Mouse (Mus musculus) adrenal gland, adult 18-20 months (tissue): ENCODE measurements at regions not wholly inside any gene's neighbourhood (a gene's known extent, or its start where the extent isn't known, plus 50 kb on each side); places are given as distances from the start of the nearest gene placed in this dataset.

Experiments
- DNase-seq, 2 experiments: peaks; one replicate each; pipeline ENCODE4 v3.0.0; 2021 to 2022; ENCODE audit warnings: low spot score in 2 of 2

DNA sequence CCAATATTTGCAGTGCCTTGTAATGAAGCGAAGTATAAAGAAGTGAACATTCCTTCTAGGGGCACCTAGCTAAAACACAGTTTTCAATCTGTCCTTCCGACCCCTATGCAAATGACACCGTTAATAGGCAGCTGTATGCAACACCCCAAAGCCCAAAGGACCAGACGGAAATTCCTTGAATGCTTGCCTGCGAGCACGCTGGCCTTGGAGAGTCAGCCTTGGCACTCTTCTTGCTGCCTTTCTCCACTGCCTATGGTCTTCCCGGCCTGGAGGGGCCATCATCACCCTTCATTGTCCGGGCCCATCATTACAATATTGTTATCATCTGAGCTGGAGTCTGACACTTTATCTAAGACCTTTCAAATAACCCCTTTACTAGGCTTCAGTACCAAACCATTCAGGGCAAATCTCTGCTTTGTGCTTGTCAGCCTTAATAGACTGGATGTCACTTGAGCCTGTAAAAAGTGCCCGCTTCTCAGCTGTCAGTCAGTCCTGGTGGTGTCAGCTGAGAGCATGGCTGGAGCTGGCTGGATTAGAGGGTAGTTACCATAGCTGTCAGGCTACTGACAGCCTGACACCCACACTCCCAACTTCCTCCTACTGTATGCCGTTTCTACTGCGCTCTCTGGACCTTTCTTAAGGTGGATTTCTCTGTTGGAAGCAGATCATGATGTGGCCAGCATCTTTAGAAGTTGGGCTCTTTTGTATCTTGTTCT is 290.6 kb upstream of the Atp5g3 start:
- no peak for DNase-seq

DNA sequence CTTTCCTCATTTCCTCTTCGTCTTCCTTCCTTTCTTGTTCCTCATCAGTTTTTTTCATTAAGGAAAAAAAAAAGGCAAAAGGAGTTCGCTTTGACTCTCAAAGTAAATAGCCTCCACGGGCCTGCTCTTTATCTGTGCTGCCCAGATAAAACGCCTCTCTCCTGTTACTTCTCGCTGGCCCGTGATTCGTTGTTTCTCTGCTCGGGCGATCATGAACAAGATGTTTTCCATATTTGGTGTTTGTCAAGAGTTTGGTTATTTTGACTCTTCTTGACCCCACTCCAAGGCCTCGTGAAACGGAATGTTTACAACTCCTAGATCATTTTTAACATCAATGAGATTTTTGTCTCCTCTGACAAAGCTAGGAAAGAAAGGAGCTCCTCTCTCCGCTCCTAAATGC is 288.4 kb upstream of the Atp5g3 start:
- DNase-seq = no peak

DNA sequence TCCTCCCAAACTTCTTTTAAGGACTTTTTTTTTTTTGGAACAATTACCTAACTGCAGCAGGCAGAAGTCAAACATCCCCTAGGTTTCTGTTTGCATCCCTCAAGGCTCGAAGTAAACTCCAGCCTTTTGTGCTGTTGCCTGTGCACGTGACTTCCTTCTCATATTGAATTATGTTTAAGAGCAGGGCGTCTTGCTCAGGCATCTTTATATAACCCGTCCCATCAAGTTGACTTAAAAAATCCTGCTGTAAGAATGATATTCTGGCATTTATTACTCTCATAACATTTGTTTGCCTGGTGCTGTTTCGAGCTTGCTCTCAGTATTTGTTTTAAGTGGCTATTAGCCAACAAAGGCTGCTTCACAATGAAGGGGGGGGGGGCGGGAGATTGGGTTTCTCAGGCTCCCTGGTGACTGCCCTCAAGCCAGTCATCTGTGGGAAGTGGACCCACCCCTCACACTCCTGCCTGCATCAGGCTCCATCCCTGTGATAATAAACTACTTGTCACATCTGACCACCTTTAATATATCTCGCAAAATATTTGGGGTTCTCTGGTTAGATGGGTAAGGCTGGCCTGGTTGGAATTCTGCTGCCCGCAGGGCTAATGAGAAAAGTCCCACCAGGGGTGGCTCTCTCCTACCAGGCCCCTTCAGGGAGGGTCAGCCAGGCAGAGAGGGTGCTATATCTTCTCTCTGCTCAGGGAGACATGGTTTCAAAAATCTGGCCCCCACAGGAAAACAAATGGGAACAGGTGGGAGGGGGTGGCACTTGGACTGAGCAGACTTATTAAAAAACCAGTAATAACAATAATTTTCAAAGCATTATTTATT is 277.1 kb upstream of the Atp5g3 start:
- no peak for DNase-seq

DNA sequence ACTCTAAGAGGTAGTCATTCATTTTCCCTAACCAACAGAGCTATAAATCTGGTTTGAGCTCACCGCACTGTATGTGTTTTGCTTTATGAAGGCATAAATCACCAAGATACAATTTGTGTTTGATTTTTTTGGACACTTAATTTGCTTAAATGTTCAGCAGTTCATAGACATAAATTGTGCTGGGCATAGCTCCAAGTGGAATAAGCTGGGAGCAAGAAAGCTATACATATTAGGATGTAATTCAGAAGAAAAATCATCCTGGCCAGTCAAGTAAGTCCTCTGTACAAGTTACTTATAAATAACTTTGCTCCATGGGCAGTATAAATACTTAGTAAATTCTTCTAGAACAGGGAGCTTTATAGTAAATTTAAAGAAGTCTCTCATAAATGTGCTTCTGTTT is 267.0 kb upstream of the Atp5g3 start:
- DNase-seq = no peak

DNA sequence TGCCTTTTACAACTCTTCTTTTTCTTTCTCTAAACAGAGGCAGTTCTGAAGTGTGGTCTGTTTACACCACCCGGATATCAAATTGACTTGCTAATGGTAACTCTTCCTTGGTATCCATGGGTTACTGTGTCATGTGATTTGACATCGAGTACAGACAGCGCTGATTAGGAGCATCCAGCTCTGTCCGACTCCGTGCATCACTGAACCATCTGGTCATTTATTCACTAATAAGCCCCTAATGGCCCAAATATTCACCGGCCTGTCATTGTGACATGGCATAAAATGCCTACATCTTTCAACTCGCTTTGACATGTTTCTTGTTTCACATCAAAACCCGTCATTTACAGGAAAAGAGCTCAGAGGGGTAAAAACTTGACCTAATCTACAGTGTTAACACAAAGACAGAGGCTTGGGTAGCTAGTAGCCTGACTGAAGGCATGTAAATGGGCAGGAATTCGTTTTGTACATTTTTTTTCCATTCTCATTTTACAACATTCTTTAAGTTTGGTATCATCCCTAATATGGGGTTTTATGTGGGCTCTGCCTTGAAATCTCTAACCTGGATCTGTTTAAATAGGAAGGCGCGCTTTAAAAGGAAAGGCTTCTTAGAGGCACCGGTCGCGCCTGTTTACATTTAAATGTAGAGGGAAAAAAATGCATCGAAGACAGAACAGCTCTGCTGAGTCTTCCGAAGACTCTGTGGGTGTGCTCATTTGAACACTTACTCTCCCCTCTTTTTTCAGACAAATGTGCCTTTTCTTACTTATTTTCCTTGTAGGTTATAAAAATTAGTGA is 257.8 kb upstream of the Atp5g3 start:
- no peak for DNase-seq

DNA sequence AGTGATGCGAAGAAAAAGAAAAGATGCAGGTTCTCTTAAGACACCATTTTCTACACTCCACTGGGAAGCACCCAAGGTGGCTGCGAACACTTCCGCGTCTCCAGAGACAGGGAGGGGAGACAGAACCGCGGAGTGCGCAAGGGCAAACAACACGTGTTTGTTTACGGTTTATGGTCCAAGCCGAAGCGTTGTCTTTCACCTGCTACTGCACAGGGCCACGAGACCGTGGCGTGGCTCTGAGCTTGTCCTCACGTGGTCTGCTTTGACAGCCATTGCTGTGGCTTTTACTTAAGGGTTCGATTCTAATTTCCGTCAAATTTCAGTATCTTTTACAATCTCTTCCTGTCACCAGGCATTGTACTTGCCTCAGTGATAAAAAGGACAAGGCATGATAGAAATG is 257.2 kb upstream of the Atp5g3 start:
- no peak for DNase-seq

DNA sequence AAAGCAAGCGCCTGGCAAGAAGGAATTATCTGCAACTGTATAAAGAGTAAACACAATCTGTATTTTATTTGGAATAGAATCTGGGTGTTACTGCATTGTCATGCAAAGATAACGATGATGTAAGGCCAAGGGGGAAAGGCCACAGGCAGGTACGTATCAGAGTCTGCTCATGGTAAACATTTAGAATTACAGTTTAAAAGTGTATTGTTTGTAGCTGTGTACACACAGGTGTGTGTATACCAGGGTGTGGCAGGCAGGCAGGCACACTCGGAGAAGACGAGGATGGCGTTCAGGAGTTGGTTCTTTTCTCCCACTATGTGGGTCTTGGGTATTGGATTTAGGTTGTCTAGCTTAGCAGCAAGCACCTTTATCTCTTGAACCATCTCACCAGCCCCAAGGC is 242.9 kb upstream of the Atp5g3 start:
- DNase-seq = no peak

DNA sequence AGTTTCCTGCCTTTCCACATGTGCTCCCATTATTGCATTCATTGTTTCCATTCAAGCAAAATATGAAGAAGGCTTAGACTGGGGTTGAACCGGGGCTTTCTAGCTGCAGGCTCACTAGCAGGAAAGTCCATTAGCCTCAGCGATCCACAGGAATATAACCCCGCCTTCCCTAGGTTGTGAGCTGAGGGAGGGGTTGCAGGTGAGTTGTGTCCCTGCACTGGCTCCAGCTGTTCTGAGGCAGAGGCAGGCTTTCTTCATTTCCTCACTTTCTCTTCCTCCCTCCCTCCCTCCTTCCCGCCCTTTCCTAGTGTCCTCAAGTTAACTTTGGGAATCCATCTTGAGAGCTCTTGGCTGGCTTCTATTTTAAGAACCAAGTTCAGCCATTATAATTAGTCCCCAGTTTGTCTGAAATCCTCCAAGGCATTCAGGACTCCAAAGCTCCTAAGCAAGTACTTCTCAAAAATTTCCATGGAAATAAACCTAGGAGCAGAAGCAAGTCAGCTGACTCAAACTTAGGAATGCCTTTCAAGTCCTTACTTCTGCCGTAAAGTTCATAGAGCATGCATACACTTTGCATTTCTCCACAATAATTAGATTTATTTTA is 242.2 kb upstream of the Atp5g3 start:
- DNase-seq = no peak

DNA sequence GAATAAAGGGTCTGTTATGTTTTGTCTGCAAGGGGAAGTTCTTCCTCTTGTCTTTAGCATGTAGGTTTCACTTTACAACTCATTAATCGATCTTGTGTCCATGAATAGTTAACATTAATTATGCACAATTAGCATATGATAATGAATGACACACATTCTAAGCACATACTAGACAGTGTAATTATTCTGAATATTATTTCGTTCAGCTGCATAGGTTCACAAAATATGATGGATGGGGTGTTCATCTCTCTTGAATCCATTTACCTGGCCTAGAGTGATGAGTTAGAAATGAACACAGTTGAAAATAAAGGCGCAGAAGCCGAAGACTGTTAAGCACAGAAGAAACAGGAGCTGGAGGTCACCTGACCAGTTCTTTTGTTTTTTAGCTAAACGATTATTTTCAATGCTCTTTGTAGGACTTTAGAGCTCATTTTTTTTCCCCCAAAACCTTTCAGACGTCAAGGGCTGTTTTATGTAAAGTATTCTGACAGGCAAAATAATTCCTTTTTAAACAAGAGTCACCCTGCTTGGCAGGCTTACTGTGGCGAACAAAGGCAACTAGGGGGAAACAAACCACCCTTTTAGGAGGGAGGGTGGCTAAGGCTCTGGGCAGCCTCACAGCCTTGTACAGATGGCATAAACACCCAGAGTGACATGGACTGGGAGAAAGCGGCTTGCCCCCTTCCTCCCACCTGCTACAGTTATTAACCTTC is 241.6 kb upstream of the Atp5g3 start:
- DNase-seq = no peak

DNA sequence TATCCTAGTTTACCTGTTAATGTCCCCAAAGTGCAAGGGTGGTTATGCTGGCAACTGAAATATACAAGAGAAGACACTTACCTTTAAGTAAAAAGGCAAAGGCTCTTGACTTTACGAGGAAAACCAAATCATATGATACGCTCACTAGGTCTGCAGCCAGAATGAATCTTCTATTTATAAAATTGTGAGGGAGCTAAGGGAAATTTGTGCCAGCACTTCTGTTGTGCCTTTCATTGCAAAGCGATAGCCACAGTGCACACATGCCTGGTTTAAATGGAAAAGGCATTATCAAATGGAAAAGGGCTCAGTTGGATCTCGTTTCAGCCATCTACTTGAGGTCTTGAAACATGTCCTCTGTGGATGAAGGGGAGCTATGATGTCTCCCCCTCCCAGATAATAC is 236.1 kb upstream of the Atp5g3 start:
- DNase-seq = no peak

DNA sequence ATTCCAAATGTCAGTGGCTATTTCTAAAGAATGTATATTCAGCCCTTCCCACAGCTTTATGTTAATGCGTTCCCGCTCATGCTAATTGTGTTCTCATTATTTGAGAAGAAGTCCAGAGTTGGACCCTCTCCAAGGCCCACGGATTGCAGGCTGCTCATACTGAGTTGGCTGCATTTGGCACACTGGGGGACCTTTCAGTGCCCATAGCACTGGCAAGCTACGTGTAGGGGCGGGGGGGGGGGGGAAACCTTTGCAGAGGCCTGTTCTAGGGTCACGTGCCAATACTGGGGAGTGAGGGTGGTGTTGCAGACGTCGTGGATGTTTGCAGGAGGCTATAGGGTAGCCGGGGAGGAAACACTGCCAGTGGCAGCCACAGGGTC is 225.5 kb upstream of the Atp5g3 start:
- DNase-seq = no peak

DNA sequence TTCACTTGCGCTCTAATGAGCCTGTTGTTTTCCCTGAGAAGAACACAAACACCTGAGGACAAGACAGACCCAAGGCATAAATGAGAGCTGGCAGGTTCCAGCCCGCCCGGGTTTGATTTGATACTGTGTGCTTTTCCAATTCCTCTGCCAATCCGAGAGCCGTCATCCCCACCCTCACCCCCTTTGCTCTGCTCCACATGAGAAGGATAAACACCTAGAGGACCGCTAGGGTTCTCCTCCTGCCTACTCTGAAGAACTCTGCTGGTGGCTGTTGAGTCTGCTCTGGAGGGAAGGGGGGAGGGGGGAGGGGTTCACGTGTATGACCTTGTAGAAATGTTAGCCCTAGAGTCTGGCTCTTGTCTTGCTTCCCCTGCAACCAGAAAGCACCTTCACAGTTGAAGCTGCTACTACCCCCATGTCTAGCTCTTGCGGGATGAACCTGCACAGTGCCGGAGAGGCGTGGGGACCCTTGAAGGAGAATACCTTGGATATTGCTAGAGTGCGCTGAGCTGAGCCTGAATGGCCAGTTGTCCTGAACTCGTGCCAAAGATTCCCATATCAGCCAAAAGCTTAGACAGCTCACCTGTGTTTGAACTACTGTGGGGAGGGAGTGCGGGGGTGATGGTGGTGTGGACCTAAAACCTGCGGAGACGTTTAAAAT is 225.0 kb upstream of the Atp5g3 start:
- no peak for DNase-seq

DNA sequence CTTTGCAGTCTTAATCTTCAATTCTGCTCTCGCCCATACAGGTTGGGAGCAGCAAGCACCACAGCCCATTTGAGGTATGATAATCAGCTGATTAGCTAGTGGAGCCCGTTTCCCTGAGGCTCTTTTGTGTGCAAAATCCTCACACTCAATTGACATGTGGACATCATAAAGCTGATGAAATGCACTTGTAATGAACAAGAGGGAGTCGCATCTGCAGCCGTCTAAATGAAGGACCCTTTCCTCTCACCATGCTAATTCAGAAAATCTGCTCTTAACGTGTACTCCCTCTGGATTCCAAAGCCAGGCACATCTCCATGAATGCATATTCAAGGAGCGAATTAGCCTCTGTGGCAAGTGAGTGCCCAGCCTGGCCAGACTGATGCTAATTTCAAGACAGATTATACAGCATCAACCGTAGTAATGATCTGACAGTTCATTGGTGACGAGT is 219.0 kb upstream of the Atp5g3 start:
- no peak for DNase-seq

DNA sequence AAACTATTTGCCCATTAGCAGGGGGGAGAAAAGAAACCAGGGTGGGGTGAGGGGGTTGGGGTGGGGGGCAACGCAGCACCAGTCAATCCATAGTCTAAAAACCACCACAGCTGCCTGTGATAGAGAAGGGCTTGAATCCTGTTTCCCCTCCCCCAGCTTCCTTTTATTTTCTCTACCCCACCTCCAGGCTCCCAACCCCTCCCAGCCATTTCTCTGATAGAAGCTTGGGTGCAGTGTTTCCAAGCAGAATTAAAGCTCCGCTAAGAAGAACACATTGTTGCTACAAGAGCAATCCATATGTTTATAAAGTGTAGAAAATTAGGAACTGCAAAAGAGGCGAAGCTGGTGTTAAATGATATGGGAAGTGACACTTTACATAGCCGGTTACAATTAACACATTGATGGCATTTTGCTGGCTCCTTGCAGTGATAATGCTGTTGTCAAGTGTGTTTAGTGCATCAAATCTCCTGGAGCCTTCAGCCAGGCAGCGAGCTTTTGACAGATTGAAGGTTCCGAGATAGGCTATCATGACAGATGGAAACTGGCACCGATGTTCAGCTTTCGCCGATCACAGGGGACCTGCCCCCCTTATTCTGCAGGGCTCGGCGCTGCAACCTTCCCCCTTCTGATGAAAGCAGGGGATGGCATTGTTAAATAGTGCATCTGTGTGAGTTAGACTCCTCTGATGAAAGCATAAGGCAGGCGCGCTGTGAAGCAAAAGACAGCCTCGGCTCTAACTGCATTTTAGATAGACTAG is 217.8 kb upstream of the Atp5g3 start:
- DNase-seq = no peak

DNA sequence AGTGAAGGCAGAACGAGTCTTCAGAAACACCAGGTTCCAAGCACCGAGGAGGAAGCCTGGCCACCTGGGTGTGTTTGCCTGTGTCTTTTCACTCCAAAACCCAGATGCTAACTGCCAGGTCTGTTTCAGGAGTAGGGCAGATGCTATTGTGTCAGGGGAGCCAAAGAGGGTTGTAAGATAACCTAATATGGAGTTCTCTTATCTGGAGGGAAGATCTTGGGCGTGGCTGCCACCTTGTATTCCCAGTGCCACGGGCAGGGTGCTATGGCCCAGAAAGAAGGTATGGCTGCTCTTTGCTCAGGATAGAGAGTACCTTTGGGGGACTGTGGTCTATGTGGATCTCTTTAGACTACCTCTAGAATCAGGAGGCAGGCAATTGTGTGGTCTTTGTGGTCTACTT is 216.0 kb upstream of the Atp5g3 start:
- no peak for DNase-seq

DNA sequence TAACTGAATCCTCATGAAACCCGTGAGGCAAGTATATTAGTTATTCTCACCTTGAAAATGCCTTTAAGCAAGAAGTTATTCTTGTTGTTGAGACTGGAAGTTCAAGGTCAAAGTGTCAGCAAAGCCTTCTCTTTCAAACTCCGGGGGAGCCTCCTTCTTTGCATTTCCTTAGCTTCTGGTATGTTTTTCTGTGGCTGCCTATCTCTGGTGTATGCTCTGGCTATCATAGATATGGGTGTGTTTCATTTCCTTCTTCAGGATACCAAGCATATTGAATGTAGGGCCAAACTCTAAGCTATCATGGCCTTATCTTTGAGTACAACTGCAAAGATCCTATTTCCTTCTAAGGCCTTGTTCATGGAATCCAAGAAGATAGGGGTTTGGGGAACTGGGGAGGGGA is 213.1 kb upstream of the Atp5g3 start:
- no peak for DNase-seq

DNA sequence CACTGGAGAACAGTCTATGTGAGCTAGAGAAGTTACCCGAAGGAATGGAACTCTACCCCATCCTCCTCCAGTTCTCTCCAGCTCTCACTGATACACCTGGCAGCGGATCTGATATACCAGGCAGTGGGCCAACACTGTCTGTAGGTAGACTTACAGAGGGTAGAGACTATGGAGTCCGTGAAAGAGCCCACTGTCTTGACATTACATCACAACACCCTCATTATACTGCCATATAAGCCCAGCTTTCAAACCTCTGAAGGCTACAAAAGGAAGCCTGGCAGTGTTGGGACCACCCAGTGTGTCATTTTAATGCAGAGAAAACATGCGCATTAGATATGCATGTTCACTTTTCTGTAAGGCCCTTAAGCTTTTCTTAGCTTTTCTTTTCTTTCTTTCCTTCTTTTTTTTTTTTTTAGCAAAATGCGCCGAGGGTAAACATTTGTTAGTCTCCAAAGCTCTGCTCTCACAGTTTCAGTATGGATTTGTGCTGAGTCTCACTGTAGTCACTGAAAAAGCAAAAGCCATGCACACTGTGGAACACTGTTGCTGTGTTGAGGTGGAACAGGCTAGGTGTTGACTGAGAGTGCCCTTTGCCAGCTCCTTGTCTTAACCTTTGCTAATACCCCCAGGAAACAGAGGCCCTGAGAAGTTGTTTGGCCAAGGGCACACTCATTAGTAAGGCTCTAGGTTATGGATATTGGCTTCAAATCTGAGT is 212.4 kb upstream of the Atp5g3 start:
- DNase-seq = no peak

DNA sequence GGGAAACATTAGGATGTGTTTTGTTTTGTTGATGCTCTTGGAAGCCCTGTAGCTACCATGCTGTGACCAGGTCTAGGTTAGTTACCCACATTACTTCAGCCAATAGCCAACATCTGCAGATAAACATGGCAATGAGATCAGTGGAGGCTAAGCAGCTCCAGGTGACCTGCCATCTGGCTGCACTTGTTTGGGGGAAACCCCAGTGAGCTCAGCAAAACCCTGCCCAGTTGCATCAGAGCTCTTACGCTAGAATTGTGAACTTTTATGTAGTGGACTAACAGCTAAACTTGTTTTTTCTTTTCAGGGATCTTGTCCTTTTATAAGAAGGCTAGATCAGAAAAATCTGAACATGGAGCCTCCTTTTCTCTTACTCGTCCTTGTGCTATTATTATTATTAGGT is 211.8 kb upstream of the Atp5g3 start:
- no peak for DNase-seq

DNA sequence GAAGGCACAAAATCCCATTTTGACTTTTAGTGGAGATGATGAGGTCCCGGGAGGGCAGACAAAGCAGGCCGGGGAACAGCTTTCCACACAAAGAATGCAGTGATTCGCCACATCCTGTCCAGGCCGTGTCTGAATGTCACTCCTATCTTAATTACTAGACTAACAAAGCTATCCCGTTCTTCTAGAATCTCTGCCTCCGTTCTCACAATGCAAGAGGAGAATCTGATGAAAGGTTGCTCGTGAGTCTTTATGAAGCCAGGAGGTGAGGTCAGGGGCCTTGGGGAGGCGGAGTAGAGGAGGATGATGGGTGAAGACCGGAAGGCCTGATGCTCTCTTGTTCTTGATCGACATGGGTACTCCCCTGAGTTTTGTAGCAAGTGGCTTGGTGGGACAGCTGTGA is 208.9 kb upstream of the Atp5g3 start:
- no peak for DNase-seq
